Mouse (Mus musculus) hindbrain, embryonic 11.5 days (tissue): ENCODE results near the gene B4galt5. TPM values are rescaled to one million over a fixed set of nuclear protein-coding genes. Genes with fewer than 3 reads are reported as not detected.

Experiments
- ATAC-seq: fragments of 200-750 bp; cut with Nextera tagmentation; 2 replicates; pipeline ENCODE4 v1.8.0; 2017; ENCODE audit warnings: mild to moderate bottlenecking, moderate TSS enrichment, moderate library complexity; ENCODE audit not compliant: low FRiP score
- DNase-seq: peaks from one replicate; pipeline ENCODE4 v3.0.0-alpha.2; 2015; ENCODE audit warnings: low spot score
- H3K27ac ChIP-seq: fragments of 300-500 bp; sonication (generic); 2 replicates; pipeline ENCODE4 v1.5.1; 2014; ENCODE audit warnings: mild to moderate bottlenecking, low read depth, low read length
- H3K27me3 ChIP-seq: fragments of 300-500 bp; sonication (generic); 2 replicates; pipeline ENCODE4 v1.6.1; 2014; ENCODE audit warnings: mild to moderate bottlenecking, low read length, moderate library complexity, mixed read lengths; ENCODE audit not compliant: control insufficient read depth, insufficient read depth
- H3K36me3 ChIP-seq: fragments of 300-500 bp; sonication (generic); 2 replicates; pipeline ENCODE4 v1.6.1; 2014; ENCODE audit warnings: mild to moderate bottlenecking, low read length, moderate library complexity, mixed read lengths; ENCODE audit not compliant: control insufficient read depth, insufficient read depth
- H3K4me1 ChIP-seq: fragments of 300-500 bp; sonication (generic); replicated peaks from 2 replicates; pipeline ENCODE4 v1.6.1; 2014; ENCODE audit warnings: low read length, mixed read lengths; ENCODE audit not compliant: control insufficient read depth, insufficient read depth
- H3K4me2 ChIP-seq: fragments of 300-500 bp; sonication (generic); replicated peaks from 2 replicates; pipeline ENCODE4 v1.6.1; 2014; ENCODE audit warnings: mild to moderate bottlenecking, low read depth, low read length
- H3K4me3 ChIP-seq: fragments of 300-500 bp; sonication (generic); 2 replicates; pipeline ENCODE4 v1.5.1; 2014; ENCODE audit warnings: low read depth, low read length
- H3K9ac ChIP-seq: fragments of 300-500 bp; sonication (generic); 2 replicates; pipeline ENCODE4 v1.6.1; 2014; ENCODE audit warnings: low read depth, low read length
- H3K9me3 ChIP-seq: fragments of 300-500 bp; sonication (generic); 2 replicates; pipeline ENCODE4 v1.6.1; 2016; ENCODE audit warnings: low read length; ENCODE audit not compliant: control insufficient read depth
- WGBS: fragments of 180-500 bp; shearing (Covaris S2); extraction: QIAGEN DNeasy Blood & Tissue Kit; methylation state at CpG from one replicate; pipeline ENCODE4 v1.1.7; 2014; 5-methylcytosine and 5-hydroxymethylcytosine counted together
- polyA plus RNA-seq: library from polyadenylated mRNA; unstranded; fragments of >200 nt; fragmentation: Nextera tagmentation; extraction: Ambion mirVana; gene quantifications from 2 replicates; pipeline ENCODE4 v1.2.1, GENCODE M21; 2014

B4galt5 gene
- polyA plus RNA-seq, 1 experiment from 2014 or later: 15.3 TPM

DNA sequence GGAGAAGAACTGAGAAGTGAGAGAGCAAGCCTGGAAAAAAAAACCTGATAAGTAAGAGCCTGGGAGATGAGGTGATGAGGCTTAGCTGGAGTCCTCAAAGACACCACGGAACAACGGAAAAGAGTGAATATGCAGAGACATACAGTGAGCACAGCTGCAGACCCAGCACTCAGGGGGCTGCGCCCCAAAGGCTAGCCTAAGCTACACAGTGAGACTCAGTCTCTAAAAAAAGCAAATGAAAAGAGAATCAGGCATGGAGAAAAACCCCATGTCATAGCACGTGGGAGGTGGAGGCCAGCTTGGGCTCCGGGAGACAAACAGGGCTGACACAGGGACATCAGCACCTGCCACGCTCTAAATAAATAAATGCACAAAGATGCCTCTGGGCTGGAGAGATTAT, 94.2 kb downstream of the B4galt5 start:
- no peak for DNase-seq
- no peak overlapping the region for H3K9ac ChIP-seq
- H3K4me3 ChIP-seq: no peak overlapping the region
- H3K27me3 ChIP-seq: no peaks in the 10 kb centered on the region
- H3K36me3 ChIP-seq: no peaks in the 10 kb centered on the region
- no peak overlapping the region for H3K27ac ChIP-seq
- H3K9me3 ChIP-seq: no peaks in the 10 kb centered on the region
- no peaks in the 10 kb centered on the region; the same call in 1 of the 2 replicates for H3K4me1 ChIP-seq
- no peak for ATAC-seq
- no peak overlapping the region for H3K4me2 ChIP-seq
- 80% methylated on average over 6 of the region's 6 CpGs for WGBS

DNA sequence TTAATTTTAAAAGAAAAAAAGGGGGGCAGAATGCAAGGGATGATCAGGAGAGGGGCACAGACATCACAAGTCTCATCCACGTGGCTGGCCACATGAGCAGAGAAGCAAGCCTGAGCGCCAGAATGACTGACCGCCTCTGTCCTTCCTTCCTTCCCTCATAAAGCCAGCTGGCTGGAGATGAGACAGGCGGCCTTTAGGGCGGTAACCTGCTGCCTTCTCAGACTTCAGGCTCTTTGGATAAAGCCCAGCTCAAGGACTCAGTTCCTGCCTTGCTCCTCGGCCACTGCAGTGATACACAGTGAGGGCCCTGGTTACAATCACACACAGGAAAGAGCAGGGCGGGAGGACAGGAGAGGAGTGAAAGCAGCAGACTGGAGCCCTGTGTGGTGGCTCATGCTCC, 94.8 kb downstream of the B4galt5 start:
- H3K36me3 ChIP-seq: no peaks in the 10 kb centered on the region
- H3K9me3 ChIP-seq: no peaks in the 10 kb centered on the region
- DNase-seq (no peak), ATAC-seq (no peak)
- no peak overlapping the region for H3K27ac ChIP-seq
- no peak overlapping the region for H3K9ac ChIP-seq
- H3K4me3 ChIP-seq: no peak overlapping the region
- WGBS: 73% methylated on average over 7 of the region's 7 CpGs
- no peaks in the 10 kb centered on the region for H3K27me3 ChIP-seq
- H3K4me2 ChIP-seq: no peak overlapping the region
- H3K4me1 ChIP-seq: no peaks in the 10 kb centered on the region; the same call in 1 of the 2 replicates

DNA sequence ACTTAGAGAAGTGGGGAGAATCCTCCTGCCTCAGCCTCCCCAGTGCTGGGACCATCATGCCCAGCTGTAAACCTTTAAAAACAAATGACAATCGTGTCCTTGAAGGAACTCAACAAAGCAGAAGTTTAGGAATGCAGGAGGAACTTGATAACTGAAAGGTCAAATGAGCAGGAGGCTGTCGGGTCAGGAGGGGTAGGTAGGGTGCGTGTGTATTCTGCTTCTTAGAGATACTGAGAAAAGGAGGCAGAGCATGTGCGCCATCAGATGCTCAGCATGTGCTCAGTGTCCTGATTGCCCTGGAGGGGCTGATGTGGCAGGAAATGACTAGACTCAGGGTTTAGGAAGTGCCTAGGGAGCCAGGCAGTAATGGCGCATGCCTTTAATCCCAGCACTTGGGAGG, 95.5 kb downstream of the B4galt5 start:
- Histone ChIP-seq H3K9ac (no peak overlapping the region), H3K9me3 (no peaks in the 10 kb centered on the region), H3K27me3 (no peaks in the 10 kb centered on the region), H3K4me2 (no peak overlapping the region), H3K36me3 (no peaks in the 10 kb centered on the region), H3K27ac (no peak overlapping the region), H3K4me3 (no peak overlapping the region), H3K4me1 (no peaks in the 10 kb centered on the region; the same call in 1 of the 2 replicates)
- ATAC-seq: no peak
- WGBS: 84% methylated on average over 5 of the region's 5 CpGs
- no peak for DNase-seq

DNA sequence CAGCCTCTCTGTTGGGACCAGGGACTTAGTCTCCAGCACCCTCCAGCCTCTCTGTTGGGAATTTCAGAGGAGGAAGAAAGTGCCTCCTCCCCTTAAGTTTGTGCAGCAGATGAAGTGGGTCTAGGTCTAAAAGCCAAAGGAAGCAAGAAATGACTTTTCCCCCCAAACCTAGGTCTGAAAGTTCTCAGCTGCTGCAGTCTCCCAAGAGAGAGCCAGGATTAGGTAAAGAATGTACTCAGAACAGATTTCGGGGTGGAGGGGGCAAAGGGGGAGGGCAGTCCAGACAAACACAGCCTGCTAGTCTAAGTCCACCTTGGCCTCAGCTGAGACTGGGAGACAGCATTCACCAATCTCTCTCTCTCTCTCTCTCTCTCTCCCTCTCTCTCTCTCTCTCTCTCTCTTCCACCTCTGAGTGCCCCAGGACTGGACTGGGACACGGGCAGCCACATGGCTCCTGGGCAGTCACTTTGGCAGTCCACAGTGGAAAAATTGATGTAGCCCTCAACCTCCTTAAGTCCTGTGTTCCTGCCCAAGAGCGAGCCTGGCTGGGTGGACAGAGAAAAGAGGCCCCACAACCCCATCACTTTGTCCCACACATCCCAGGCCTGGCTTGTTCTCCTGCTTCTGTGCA, 96.8 kb downstream of the B4galt5 start:
- DNase-seq: no peak
- no peaks in the 10 kb centered on the region for H3K9me3 ChIP-seq
- no peaks in the 10 kb centered on the region for H3K27me3 ChIP-seq
- no peak overlapping the region for H3K9ac ChIP-seq
- no peak for ATAC-seq
- no peak overlapping the region for H3K4me2 ChIP-seq
- WGBS: 52% methylated on average over 3 of the region's 3 CpGs
- H3K27ac ChIP-seq: no peak overlapping the region
- no peak overlapping the region for H3K4me3 ChIP-seq
- H3K36me3 ChIP-seq: no peaks in the 10 kb centered on the region
- no peaks in the 10 kb centered on the region; the same call in 1 of the 2 replicates for H3K4me1 ChIP-seq

DNA sequence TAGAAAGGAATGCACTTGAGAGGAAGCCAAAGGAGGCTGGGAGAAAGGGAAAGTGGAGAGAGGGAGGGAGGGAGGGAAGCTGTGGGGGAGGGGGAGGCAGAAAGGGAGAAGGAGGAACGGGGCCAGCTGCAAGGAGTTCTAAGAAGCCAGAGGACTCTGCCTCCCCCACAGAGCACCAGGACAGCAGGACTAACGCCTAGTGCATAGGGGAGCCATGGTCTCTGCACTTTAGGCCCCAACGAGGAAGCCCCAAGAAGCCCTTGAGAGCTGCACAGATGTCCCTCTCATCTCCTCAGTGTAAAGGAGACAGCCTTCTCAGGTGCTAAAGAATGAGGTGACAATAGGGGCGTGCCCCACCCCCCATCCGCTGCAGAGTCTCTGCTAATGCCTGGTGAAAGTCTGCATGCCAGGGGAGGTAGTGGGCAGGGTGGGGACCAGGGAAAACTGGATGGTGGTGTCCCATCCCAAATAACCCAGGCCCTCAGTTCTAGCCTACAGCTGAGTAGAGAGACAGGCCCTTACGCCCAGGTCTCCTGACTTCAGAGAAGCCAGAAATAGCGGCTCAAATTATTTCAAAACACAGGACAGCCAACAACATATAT, 98.1 kb downstream of the B4galt5 start:
- peak; percentile 19 for DNase-seq

DNA sequence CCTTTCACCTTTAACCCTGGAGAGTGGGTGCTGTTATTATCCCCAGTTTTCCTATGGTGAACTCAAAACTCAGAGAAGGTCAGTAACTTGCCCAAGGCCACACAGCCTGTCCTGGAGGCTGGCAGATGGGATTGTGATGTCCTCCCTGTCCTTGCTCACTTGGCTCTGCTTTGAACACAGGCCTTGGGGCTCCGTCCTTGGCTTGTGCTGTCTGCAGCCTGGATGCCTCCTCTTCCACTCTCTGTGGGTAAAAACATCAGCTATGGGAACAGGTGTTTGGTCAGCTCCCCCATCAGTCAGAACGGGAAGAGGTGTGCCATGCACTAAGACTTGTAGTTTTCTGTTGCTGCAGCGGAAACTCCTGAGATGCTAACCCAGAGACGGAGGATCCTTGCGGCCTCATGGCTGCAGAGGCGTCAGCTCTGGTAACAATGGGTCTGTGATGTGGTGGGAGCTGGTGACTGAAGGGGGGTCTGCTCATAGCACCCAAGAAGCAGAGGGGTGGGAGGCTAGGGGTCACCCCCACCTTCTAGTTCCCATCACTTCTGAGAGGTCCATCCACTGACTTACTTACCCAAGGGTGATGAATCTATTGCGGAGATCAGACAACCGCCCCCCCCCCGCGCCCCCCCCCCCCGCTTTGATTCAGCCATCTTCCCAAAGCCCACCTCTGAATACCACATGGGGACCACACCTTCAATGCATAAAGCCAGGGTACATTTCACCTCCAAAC, 98.8 kb downstream of the B4galt5 start:
- H3K36me3 ChIP-seq: no peaks in the 10 kb centered on the region
- ATAC-seq (no peak), DNase-seq (no peak)
- H3K9me3 ChIP-seq: no peaks in the 10 kb centered on the region
- H3K4me3 ChIP-seq: no peak overlapping the region
- H3K27ac ChIP-seq: no peak overlapping the region
- no peaks in the 10 kb centered on the region for H3K27me3 ChIP-seq
- H3K4me2 ChIP-seq: no peak overlapping the region
- no peaks in the 10 kb centered on the region for H3K4me1 ChIP-seq
- no peak overlapping the region for H3K9ac ChIP-seq
- 63% methylated on average over 8 of the region's 11 CpGs for WGBS

More for the DNA sequence above, 98.1 kb downstream of the B4galt5 start:
- Histone ChIP-seq H3K9me3 (no peaks in the 10 kb centered on the region), H3K9ac (no peak overlapping the region), H3K36me3 (no peaks in the 10 kb centered on the region), H3K4me2 (no peak overlapping the region), H3K4me1 (no peaks in the 10 kb centered on the region; the same call in 1 of the 2 replicates), H3K4me3 (no peak overlapping the region), H3K27me3 (no peaks in the 10 kb centered on the region), H3K27ac (no peak overlapping the region)
- no peak for ATAC-seq
- WGBS: 30% methylated on average over 7 of the region's 7 CpGs

DNA sequence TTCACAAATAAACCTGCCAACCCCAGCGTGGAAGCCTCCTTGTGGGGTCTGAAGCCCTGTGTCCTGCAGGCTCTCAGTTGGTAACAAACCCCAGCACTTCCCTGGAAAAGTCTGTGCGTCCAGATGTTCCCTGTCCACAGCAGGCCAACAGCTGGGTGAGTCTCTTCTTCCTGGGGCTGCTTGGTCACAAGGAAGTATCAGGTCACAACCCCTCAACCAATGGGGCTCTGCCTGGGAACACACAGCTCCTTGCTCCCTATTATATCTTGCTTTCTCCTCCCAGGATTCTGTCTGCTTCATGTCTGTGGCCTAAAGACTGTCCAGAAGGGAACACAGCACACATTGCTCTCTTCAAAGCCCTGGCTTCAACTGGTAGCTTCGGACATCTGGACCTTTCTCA, 99.4 kb downstream of the B4galt5 start:
- H3K4me1 ChIP-seq: no peaks in the 10 kb centered on the region

More for the DNA sequence above, 99.4 kb downstream of the B4galt5 start:
- Histone ChIP-seq H3K9ac (no peak overlapping the region), H3K4me3 (no peak overlapping the region), H3K27ac (no peak overlapping the region), H3K9me3 (no peaks in the 10 kb centered on the region), H3K27me3 (no peaks in the 10 kb centered on the region), H3K4me2 (no peak overlapping the region), H3K36me3 (no peaks in the 10 kb centered on the region)
- ATAC-seq: no peak
- DNase-seq: no peak
- WGBS: 52% methylated on average over 3 of the region's 3 CpGs
